Mouse (Mus musculus): ENCODE results near the gene Otof.

Otof gene

DNA sequence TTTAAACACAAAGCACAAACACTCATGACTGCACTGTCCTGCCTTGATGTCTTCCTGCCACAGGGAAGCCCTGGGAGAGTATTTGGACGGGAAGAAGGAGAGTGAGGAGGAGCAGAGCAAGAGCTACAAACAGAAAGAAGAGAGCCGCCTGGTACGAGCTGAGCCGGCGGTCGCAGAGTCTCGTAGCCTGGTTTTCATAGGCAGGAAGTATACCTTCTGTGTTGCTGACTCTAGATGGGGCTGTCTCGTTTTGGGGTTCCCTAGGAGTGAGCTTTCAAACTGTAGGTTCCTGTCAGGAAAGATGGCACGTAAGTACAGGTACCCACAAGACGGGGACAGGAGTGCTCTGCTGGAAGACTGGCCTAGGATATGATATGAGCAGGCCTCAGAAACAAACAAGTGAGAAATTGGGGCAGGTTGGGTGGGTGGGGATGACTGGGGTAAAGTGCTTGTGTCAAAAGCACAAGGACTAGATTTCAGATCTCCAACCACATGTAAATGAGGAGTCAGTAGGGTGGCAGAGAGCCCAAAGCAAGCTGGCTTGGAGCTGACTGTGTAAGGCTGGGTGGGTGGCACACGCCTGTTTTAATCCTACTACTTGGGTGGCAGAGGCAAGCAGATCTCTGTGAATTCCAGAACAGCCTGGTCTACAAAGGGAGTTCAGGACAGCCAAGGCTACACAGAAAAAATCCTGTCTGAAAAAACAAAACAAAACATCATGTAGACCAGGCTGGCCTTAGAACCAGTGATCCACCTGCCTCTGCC, 119.9 kb downstream of the Otof start:
- in situ Hi-C loops (cut with MboI), result no loop called here

DNA sequence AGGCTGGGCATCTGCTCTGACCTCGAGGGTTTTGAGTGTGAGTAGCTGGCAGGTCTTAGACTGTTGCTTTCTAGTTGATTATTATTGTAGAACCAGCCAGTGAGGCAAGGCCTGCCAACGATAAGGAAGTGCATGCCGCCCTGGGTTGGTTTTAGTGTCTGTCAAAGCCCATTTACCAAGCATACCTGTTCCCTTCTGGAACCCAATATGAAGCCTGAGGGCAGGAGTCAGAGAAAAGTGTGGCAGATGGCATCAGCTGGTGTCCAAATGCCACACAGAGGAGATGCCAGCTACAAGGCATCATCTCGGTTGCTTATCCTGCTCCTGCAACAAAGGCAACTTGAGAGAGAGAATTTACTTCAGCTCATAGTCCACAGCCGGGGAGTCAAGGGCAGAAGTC, 120.9 kb downstream of the Otof start:
- in situ Hi-C loops (cut with MboI), result no loop called here

All from mature B cell (primary cell).